Mouse (Mus musculus): ENCODE results near the gene Kdf1. TPM values are rescaled to one million over a fixed set of nuclear protein-coding genes. Genes with fewer than 3 reads are reported as not detected.

Gene Kdf1
- total and polyA plus RNA-seq, 3 experiments = 0.04 to 0.12 TPM; not detected in 1

DNA sequence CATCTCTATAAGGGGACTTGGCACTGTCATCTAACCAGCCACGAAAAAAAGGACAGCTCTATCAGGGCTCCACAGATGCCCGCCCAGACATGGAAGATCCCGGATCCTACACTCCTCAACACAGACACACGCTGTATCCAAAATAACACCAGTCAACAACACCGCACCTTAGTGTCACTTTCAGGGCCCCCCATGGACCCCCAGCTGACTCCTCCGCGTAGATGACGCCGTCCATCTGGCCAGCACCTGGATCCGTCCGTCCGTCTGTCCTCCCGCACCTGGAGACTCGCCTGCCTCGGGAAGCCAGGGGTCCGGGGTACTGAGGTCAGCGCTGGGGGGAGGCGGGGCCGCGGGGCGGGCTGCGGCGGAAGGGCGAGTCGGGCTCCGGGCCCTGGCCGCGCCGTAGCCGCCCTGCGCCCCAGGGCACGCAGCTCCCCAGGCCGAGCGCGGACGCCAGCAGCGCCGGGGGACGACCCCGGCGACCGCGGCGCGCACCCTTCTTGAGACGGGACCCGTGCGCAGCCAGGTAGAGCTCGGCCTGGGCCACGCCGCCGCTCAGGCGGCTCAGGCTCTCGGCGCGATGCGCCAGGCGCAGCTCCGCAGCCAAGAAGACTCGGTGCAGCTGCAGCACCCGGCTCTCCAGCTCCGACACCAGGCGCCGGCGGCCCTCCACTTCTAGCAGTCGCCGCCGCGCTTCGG, 21.2 kb upstream of the Kdf1 start:
- TF ChIP-seq USF1 (IDR thresholded peaks at IDR 0.05; ENCODE audit: low read depth, low read length) = no peak
- TF ChIP-seq RCOR1 (IDR thresholded peaks at IDR 0.05; ENCODE audit: low read depth, low read length) = no peak
- no peak for TF ChIP-seq E2F4 (IDR thresholded peaks at IDR 0.05; ENCODE audit: borderline replicate concordance, low read depth, low read length)
- TF ChIP-seq JUND (IDR thresholded peaks at IDR 0.05; ENCODE audit: low read depth, low read length) = no peak
- no peak for TF ChIP-seq TAL1 (IDR thresholded peaks at IDR 0.05; ENCODE audit: low read length)
- TF ChIP-seq MYB (IDR thresholded peaks at IDR 0.05; ENCODE audit: low read depth, low read length) = no peak
- TF ChIP-seq EP300 (IDR thresholded peaks at IDR 0.05; ENCODE audit: low read depth in 1 of 2, low read length in 2 of 2) = no peak
- H3K79me2 ChIP-seq (ENCODE audit: control insufficient read depth, insufficient read depth, low read length, poor library complexity) = no peaks in the 10 kb centered on the region; the same call in 1 of the 2 replicates
- H3K4me3 ChIP-seq (ENCODE audit: control insufficient read depth in 1 of 2, insufficient read depth in 1 of 2, low read depth in 2 of 2, low read length in 2 of 2) = peak overlapping the region; percentile 43 to 61; a peak in 3 of 4 replicates
- no peak for DNase-seq (ENCODE audit: low read depth, low spot score)
- peaks cover 0 to 2% of the 10 kb centered on the region in 2 experiments; a peak in 1 of 4 replicates for H3K36me3 ChIP-seq (ENCODE audit: control insufficient read depth in 1 of 2, insufficient read depth in 2 of 2, low read length in 2 of 2)
- no peak overlapping the region for H3K27ac ChIP-seq (ENCODE audit: control insufficient read depth, low read depth, low read length)
- no peaks in the 10 kb centered on the region for H3K9me3 ChIP-seq (replicated peaks; ENCODE audit: insufficient read depth, low read length)
- H3K27me3 ChIP-seq (ENCODE audit: control insufficient read depth in 1 of 2, insufficient read depth in 2 of 2, low read length in 2 of 2) = no peaks in the 10 kb centered on the region; a peak in 2 of 4 replicates
- peak overlapping the region; percentile 50; the same call in 1 of the 2 replicates for H3K9ac ChIP-seq (ENCODE audit: control insufficient read depth, low read depth, low read length, poor library complexity, severe bottlenecking)
- H3K4me1 ChIP-seq (ENCODE audit: control insufficient read depth in 1 of 2, insufficient read depth in 2 of 2, low read length in 2 of 2) = peaks cover 3 to 9% of the 10 kb centered on the region in 2 experiments; a peak in 3 of 4 replicates

DNA sequence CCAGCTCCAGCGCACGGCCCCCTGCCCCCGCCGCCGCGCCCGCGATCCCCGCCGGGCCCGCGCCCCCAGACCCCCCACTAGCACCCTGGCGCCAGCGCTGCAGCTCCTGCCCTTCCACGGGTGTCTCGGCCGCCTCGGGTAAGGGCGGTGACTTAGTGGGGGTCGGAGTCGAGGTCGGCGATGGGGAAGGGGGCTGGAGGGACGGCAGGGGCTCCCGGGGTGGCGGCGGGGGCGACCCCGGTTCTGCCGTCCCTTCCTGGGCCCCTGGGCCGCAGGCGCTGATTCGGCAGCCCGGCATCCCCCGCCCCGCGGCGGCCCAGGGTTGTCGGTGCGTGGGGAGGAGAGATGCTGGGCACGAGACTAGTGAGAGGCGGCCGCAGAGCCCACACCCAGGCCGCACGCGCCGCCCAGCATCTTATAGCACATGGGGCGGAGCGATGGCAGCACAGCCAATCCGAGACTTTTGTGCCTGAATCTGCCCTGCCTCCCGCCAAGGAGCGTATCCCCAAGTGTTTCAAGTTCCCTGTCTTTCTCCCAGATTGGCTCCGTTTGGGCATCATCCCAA, 20.5 kb upstream of the Kdf1 start, which contains the start of gene Trnp1:
TSS of gene Trnp1 (minus strand) at position 391 of the 565 bp plus-strand sequence.
- Histone ChIP-seq H3K36me3 (ENCODE audit: control insufficient read depth in 1 of 2, insufficient read depth in 2 of 2, low read length in 2 of 2) (peaks cover 0 to 2% of the 10 kb centered on the region in 2 experiments; a peak in 1 of 4 replicates), H3K27me3 (ENCODE audit: control insufficient read depth in 1 of 2, insufficient read depth in 2 of 2, low read length in 2 of 2) (no peaks in the 10 kb centered on the region; a peak in 2 of 4 replicates), H3K4me1 (ENCODE audit: control insufficient read depth in 1 of 2, insufficient read depth in 2 of 2, low read length in 2 of 2) (peaks cover 3 to 9% of the 10 kb centered on the region in 2 experiments; a peak in 3 of 4 replicates), H3K27ac (ENCODE audit: control insufficient read depth, low read depth, low read length) (no peak within 1 kb of the TSS), H3K9me3 (replicated peaks; ENCODE audit: insufficient read depth, low read length) (no peaks in the 10 kb centered on the region), H3K9ac (ENCODE audit: control insufficient read depth, low read depth, low read length, poor library complexity, severe bottlenecking) (peak within 1 kb of the TSS; percentile 50; the same call in 1 of the 2 replicates), H3K4me3 (ENCODE audit: control insufficient read depth in 1 of 2, insufficient read depth in 1 of 2, low read depth in 2 of 2, low read length in 2 of 2) (peak within 1 kb of the TSS; percentile 43 to 61; a peak in 3 of 4 replicates), H3K79me2 (ENCODE audit: control insufficient read depth, insufficient read depth, low read length, poor library complexity) (no peaks in the 10 kb centered on the region; the same call in 1 of the 2 replicates)
- peak; percentile 71 for DNase-seq (ENCODE audit: low read depth, low spot score)
- TF ChIP-seq MAX (IDR thresholded peaks at IDR 0.05; ENCODE audit: low read length) = no peak
- peak; percentile 90 for TF ChIP-seq BHLHE40 (IDR thresholded peaks at IDR 0.05; ENCODE audit: borderline replicate concordance, low read depth, low read length)
- no peak for TF ChIP-seq POLR2AphosphoS5 (IDR thresholded peaks at IDR 0.05; ENCODE audit: borderline replicate concordance, low read depth, low read length)

DNA sequence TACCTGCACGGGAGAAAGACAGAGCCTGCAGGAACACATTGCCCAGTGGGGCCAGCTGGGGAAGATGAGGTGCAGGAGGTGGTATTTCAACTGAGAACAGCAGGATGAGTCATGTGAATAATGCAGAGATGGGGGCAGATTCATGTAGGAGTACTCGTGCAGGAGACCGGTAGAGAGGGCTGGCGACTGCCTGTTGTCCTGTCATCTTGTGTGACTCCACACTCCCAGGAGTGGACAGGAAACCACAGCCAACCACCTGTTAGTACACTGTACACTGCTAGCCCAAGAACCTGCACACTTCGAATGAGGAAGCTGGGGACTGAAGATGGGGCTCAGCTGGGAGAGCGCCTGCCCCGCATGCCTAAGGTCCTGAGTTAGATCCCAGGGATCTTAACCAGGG, 17.2 kb upstream of the Kdf1 start:
- TF ChIP-seq MXI1 (IDR thresholded peaks at IDR 0.05; ENCODE audit: low read depth, low read length) (no peak), ZKSCAN1 (IDR thresholded peaks at IDR 0.05; ENCODE audit: low read depth, low read length) (no peak), ZNF384 (IDR thresholded peaks at IDR 0.05; ENCODE audit: low read depth, low read length) (no peak), CTCF (IDR thresholded peaks at IDR 0.05 in 2 of 3, conservative IDR thresholded peaks at IDR 0.05 in 1 of 3; ENCODE audit: control insufficient read depth in 1 of 3, insufficient read depth in 1 of 3, low read depth in 2 of 3, low read length in 3 of 3, poor library complexity in 1 of 3, severe bottlenecking in 1 of 3) (no peak), USF1 (IDR thresholded peaks at IDR 0.05; ENCODE audit: low read depth, low read length) (no peak), TCF12 (IDR thresholded peaks at IDR 0.05; ENCODE audit: low read depth, low read length) (no peak), MEF2A (IDR thresholded peaks at IDR 0.05; ENCODE audit: extremely low read depth, insufficient replicate concordance, low read depth, low read length, poor library complexity, severe bottlenecking) (no peak), ZMIZ1 (IDR thresholded peaks at IDR 0.05; ENCODE audit: low read depth, low read length) (no peak), ETS1 (IDR thresholded peaks at IDR 0.05; ENCODE audit: low read depth, low read length) (peak; percentile 41; the same call in 1 of the 2 replicates)
- peaks cover 0 to 23% of the 10 kb centered on the region in 2 experiments; a peak in 2 of 4 replicates for H3K36me3 ChIP-seq (ENCODE audit: control insufficient read depth in 1 of 2, insufficient read depth in 2 of 2, low read length in 2 of 2)
- DNase-seq (ENCODE audit: low read depth, low spot score) = peak; percentile 59
- H3K4me3 ChIP-seq (ENCODE audit: control insufficient read depth in 1 of 2, insufficient read depth in 1 of 2, low read depth in 2 of 2, low read length in 2 of 2) = no peak overlapping the region
- H3K9me3 ChIP-seq (replicated peaks; ENCODE audit: insufficient read depth, low read length) = no peaks in the 10 kb centered on the region
- peaks cover 18 to 30% of the 10 kb centered on the region in 2 experiments for H3K4me1 ChIP-seq (ENCODE audit: control insufficient read depth in 1 of 2, insufficient read depth in 2 of 2, low read length in 2 of 2)
- H3K79me2 ChIP-seq (ENCODE audit: control insufficient read depth, insufficient read depth, low read length, poor library complexity) = no peaks in the 10 kb centered on the region
- no peaks in the 10 kb centered on the region; a peak in 2 of 4 replicates for H3K27me3 ChIP-seq (ENCODE audit: control insufficient read depth in 1 of 2, insufficient read depth in 2 of 2, low read length in 2 of 2)
- H3K9ac ChIP-seq (ENCODE audit: control insufficient read depth, low read depth, low read length, poor library complexity, severe bottlenecking) = no peak overlapping the region
- H3K27ac ChIP-seq (ENCODE audit: control insufficient read depth, low read depth, low read length) = no peak overlapping the region

All from MEL (cell line).